Mouse (Mus musculus): ENCODE measurements around the gene Nckap1. TPM values are rescaled to one million over a fixed set of nuclear protein-coding genes. Genes with fewer than 3 reads are reported as not detected.

Gene Nckap1
- total RNA-seq, 4 experiments from 2014 or later = 42.8 to 54.4 (median 44.4) TPM

Small RNA genes lying within 50 kb of the gene (microRNA-seq; reads per million reads assigned to microRNA genes)
- gene Mir684-1 = not detected

Other genes starting within 250 kb of the Nckap1 start
- 10 to 100 TPM in 1 of 4 experiments, 1 to 10 TPM in 3; 5.1 to 11.7 (median 8.2) TPM for gene Frzb, start 133.8 kb downstream of the Nckap1 start, total RNA-seq (2022)
- 10 to 100 TPM in 1 of 4 experiments, 1 to 10 TPM in 3; 9.3 to 11.0 (median 9.5) TPM for gene Dusp19, start 35.7 kb upstream of the Nckap1 start, total RNA-seq (2022)
- 1 to 10 TPM; 6.5 to 7.8 (median 7.3) TPM for gene Nup35, start 35.9 kb upstream of the Nckap1 start, total RNA-seq (2022)